Mouse (Mus musculus) limb, embryonic 14.5 days (tissue): Measurements from ENCODE around the gene Atg16l1. TPM values are rescaled to one million over a fixed set of nuclear protein-coding genes. Genes with fewer than 3 reads are reported as not detected.
"Not testable (repeated sequence)": the region's sequence is repeated elsewhere in the genome, so short reads cannot be mapped to it uniquely, and the experiment has no call there.

Experiments used
- ATAC-seq: fragments of 200-750 bp; cut with Nextera tagmentation; 2 replicates; pipeline ENCODE4 v1.8.0; 2017; ENCODE audit warnings: low read depth, moderate number of reproducible peaks, moderate TSS enrichment; ENCODE audit not compliant: low FRiP score
- DNase-seq: peaks from one replicate; pipeline ENCODE4 v3.0.0-alpha.2; 2015; ENCODE audit warnings: low spot score
- H3K27ac ChIP-seq: fragments of 300-500 bp; sonication (generic); replicated peaks from 2 replicates; pipeline ENCODE4 v1.5.1; 2014; ENCODE audit warnings: low read depth, mild to moderate bottlenecking, low read length, moderate library complexity, mixed read lengths
- H3K27me3 ChIP-seq: fragments of 300-500 bp; sonication (generic); 2 replicates; pipeline ENCODE4 v1.6.1; 2014; ENCODE audit warnings: low read length, mixed read lengths; ENCODE audit not compliant: control insufficient read depth, insufficient read depth
- H3K36me3 ChIP-seq: fragments of 300-500 bp; sonication (generic); 2 replicates; pipeline ENCODE4 v1.6.1; 2014; ENCODE audit warnings: mild to moderate bottlenecking, low read length, moderate library complexity, mixed read lengths; ENCODE audit not compliant: control insufficient read depth, insufficient read depth
- H3K4me1 ChIP-seq: fragments of 300-500 bp; sonication (generic); 2 replicates; pipeline ENCODE4 v1.6.1; 2014; ENCODE audit warnings: antibody characterized with exemption, low read length, mixed read lengths; ENCODE audit not compliant: control insufficient read depth, insufficient read depth
- H3K4me2 ChIP-seq: fragments of 300-500 bp; sonication (generic); replicated peaks from 2 replicates; pipeline ENCODE4 v1.6.1; 2014; ENCODE audit warnings: low read depth, mild to moderate bottlenecking, low read length, moderate library complexity; ENCODE audit not compliant: severe bottlenecking
- H3K4me3 ChIP-seq: fragments of 300-500 bp; sonication (generic); replicated peaks from 2 replicates; pipeline ENCODE4 v1.5.1; 2014; ENCODE audit warnings: low read length
- H3K9ac ChIP-seq: fragments of 300-500 bp; sonication (generic); 2 replicates; pipeline ENCODE4 v1.6.1; 2014; ENCODE audit warnings: mild to moderate bottlenecking, low read depth, low read length, moderate library complexity; ENCODE audit not compliant: severe bottlenecking
- H3K9me3 ChIP-seq: fragments of 300-500 bp; sonication (generic); 2 replicates; pipeline ENCODE4 v1.6.1; 2016; ENCODE audit warnings: low read length; ENCODE audit not compliant: control insufficient read depth
- POLR2A ChIP-seq: fragments of 200-500 bp; IDR thresholded peaks from 2 replicates; pipeline ENCODE4 v1.8.0; 2012; ENCODE audit warnings: inconsistent platforms, mild to moderate bottlenecking, moderate library complexity, borderline replicate concordance; ENCODE audit not compliant: insufficient read depth, insufficient read length; ENCODE audit errors: extremely low read depth
- WGBS: fragments of 180-500 bp; shearing (Covaris S2); extraction: QIAGEN DNeasy Blood & Tissue Kit; methylation state at CpG from one replicate; pipeline ENCODE4 v1.1.7; 2014; 5-methylcytosine and 5-hydroxymethylcytosine counted together
- polyA plus RNA-seq, 2 experiments: library from polyadenylated mRNA; depleted of rRNA in 1 of 2; stranded (reverse) in 1 of 2; unstranded in 1 of 2; fragments of >200 nt; fragmentation: Nextera tagmentation in 1 of 2; extraction: Ambion mirVana in 1 of 2; gene quantifications; 2 replicates each; pipeline versions ENCODE4 v1.2.1 to v1.2.3; 2012 to 2014

The Atg16l1 gene
- polyA plus RNA-seq, 2 experiments = 32.1 to 41.6 TPM

DNA sequence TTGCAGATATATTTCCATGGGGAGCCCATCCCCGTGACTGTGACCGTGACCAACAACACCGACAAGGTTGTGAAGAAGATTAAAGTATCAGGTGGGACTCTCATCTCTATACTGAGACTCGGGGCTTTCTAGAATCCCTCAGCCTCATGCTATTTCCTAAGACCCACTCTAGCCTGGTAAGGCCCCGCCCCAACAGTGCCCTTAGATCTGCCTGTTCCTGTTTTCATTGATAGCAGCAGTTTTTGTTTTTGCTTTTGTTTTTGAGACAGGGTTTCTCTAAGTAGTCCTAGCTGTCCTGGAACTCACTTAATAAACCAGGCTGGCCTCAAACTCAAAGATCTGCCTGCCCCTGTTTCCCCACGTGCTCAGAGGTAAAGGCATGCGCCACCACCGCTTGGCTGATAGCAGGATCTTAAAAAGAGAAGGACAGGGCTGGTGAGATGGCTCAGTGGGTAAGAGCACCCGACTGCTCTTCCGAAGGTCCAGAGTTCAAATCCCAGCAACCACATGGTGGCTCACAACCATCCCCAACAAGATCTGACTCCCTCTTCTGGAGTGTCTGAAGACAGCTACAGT is 68.8 kb downstream of the Atg16l1 start:
- Histone ChIP-seq H3K9me3 (no peaks in the 10 kb centered on the region), H3K9ac (no peak overlapping the region), H3K4me1 (no peaks in the 10 kb centered on the region), H3K27ac (no peak overlapping the region), H3K4me3 (no peak overlapping the region), H3K27me3 (no peaks in the 10 kb centered on the region), H3K36me3 (no peaks in the 10 kb centered on the region), H3K4me2 (no peak overlapping the region)
- no peak for DNase-seq
- WGBS = 89% methylated on average over 10 of the region's 10 CpGs
- ATAC-seq = no peak
- TF ChIP-seq POLR2A = no peak

DNA sequence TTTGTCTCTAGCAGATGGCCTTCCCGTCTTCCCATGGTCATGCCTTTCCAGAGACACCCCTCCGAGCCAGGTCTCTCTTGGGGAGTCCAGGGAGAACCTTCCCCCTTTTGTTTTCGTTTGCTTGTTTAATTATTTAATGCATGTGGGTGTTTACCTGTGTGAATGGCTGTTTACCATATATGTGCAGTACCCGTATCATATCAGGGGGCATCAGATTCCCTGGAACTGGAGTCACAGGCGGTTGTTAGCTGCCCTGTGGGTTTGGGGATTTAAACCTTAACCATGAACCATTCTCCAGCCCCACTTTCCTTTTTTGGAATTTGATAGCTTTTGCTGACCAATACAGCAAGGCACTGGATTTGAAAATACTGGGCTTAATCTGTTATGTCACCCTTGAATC is 69.6 kb downstream of the Atg16l1 start:
- Histone ChIP-seq H3K36me3 (no peaks in the 10 kb centered on the region), H3K9me3 (no peaks in the 10 kb centered on the region), H3K27me3 (no peaks in the 10 kb centered on the region), H3K4me2 (no peak overlapping the region), H3K9ac (no peak overlapping the region), H3K27ac (no peak overlapping the region), H3K4me1 (no peaks in the 10 kb centered on the region), H3K4me3 (no peak overlapping the region)
- ATAC-seq (no peak), DNase-seq (no peak)
- 81% methylated on average over 5 of the region's 5 CpGs for WGBS
- TF ChIP-seq POLR2A = no peak

DNA sequence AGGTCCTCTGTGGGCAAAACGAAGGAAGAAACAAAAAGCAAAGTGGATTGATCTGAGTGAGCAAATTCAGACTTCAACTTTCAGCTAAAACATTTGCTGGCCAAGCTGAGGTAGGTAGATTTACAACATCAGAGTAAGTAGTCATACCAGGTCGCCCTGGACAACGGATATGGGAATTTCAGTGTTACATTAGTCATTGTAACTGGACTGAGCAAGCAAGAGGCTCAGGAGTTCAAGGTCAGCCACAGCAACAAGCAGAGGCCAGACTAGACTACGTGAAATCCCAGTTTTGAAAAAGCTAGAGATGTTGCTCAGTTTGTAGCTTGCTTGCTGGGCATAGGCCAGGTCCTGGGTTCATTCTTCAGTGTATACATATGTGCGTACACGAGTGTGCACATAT is 70.3 kb downstream of the Atg16l1 start:
- no peaks in the 10 kb centered on the region for H3K27me3 ChIP-seq
- no peak overlapping the region for H3K9ac ChIP-seq
- no peaks in the 10 kb centered on the region for H3K4me1 ChIP-seq
- 86% methylated on average over 6 of the region's 6 CpGs for WGBS
- ATAC-seq (no peak), DNase-seq (no peak)
- H3K27ac ChIP-seq = no peak overlapping the region
- no peaks in the 10 kb centered on the region for H3K9me3 ChIP-seq
- H3K36me3 ChIP-seq = no peaks in the 10 kb centered on the region
- no peak for TF ChIP-seq POLR2A
- H3K4me3 ChIP-seq = no peak overlapping the region
- no peak overlapping the region for H3K4me2 ChIP-seq

DNA sequence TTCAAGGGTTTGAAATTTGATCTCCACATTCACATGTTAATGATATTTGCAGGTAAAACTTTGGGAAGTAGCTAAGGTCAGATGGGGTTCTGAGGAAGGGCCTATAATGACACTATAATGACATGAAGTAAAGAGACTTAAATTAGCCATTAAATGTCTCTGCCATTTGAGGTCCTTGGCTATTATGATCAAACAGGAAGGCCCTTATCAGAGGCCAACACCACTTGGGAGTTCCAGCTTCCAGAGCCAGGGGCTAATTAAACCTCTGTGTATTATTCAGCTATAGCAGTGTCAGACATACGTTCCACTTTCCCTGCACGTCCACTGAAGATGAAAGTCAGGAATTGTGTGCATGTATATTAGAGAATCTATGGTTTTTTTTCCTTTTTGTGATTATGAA is 70.8 kb downstream of the Atg16l1 start:
- 69% methylated on average over 2 of the region's 2 CpGs for WGBS
- Histone ChIP-seq H3K27me3 (no peaks in the 10 kb centered on the region), H3K4me3 (no peak overlapping the region), H3K4me1 (no peaks in the 10 kb centered on the region), H3K36me3 (no peaks in the 10 kb centered on the region), H3K9me3 (no peaks in the 10 kb centered on the region), H3K9ac (no peak overlapping the region), H3K27ac (no peak overlapping the region), H3K4me2 (no peak overlapping the region)
- DNase-seq = no peak
- no peak for ATAC-seq
- no peak for TF ChIP-seq POLR2A

DNA sequence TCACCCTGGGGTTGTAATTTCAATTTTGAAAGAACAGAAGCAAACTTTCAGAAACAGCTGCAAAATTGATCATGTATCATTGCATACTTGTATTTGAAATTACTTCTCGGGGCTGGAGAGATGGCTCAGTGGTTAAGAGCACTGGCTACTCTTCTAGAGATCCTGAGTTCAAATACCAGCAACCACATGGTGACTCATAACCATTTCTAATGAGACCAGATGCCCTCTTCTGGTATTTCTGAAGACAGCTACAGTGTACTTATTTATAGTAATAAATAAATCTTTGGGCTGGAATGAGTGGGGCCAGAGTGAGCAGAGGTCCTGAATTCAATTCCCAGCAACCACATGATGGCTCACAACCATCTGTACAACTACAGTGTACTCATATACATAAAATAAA is 71.8 kb downstream of the Atg16l1 start:
- WGBS = 83% methylated on average over 1 of the region's 1 CpGs
- not testable (repeated sequence) for H3K27me3 ChIP-seq, ATAC-seq

DNA sequence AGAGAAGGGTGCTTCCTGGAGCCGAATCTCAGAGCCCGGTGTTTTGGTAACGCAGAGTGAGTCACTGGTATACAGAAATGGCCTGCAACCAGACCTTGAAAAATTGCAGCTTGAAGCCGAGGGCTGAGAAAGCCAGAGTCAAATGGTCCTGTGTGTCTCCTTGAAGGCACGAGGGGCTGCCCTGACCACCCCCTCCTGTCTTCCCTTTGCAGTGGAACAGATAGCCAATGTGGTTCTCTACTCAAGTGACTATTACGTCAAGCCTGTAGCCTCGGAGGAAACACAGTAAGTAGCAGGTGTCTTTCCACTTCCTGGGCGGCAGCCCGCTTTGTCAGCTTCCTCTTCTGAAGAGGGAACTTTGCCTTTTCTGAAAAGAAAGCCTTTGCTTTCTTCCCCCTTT is 72.5 kb downstream of the Atg16l1 start:
- Histone ChIP-seq H3K9ac (no peak overlapping the region), H3K36me3 (no peaks in the 10 kb centered on the region), H3K4me2 (no peak overlapping the region), H3K4me3 (no peak overlapping the region), H3K27ac (no peak overlapping the region), H3K27me3 (no peaks in the 10 kb centered on the region), H3K4me1 (peaks cover 3% of the 10 kb centered on the region; the same call in 1 of the 2 replicates), H3K9me3 (no peaks in the 10 kb centered on the region)
- 75% methylated on average over 9 of the region's 9 CpGs for WGBS
- no peak for TF ChIP-seq POLR2A
- ATAC-seq = no peak
- DNase-seq = no peak

More for the DNA sequence above, 71.8 kb downstream of the Atg16l1 start:
- H3K36me3 ChIP-seq, H3K4me1 ChIP-seq, H3K9ac ChIP-seq, H3K27ac ChIP-seq, H3K4me3 ChIP-seq, H3K4me2 ChIP-seq, DNase-seq, H3K9me3 ChIP-seq: not testable (repeated sequence)
